Mouse (Mus musculus): ENCODE data around the gene Pdf.
"Not testable (repeated sequence)": the region's sequence is repeated elsewhere in the genome, so short reads cannot be mapped to it uniquely, and the experiment has no call there.

The Pdf gene

DNA sequence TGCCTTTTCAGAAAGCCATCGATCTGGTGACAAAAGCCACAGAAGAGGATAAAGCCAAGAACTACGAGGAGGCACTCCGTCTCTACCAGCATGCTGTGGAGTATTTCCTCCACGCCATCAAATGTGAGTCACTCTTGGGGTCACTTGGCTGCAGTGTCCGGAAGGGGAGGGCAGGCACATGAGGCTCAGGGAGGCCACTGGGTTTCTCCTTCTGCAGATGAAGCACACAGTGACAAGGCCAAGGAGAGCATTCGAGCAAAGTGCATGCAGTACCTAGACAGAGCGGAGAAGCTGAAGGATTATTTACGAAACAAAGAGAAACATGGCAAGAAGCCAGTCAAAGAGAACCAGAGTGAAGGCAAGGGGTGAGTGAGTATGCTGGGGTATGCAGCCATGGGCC, 11.8 kb downstream of the Pdf start:
- no peak for DNase-seq (ENCODE audit: low read depth, low spot score)

DNA sequence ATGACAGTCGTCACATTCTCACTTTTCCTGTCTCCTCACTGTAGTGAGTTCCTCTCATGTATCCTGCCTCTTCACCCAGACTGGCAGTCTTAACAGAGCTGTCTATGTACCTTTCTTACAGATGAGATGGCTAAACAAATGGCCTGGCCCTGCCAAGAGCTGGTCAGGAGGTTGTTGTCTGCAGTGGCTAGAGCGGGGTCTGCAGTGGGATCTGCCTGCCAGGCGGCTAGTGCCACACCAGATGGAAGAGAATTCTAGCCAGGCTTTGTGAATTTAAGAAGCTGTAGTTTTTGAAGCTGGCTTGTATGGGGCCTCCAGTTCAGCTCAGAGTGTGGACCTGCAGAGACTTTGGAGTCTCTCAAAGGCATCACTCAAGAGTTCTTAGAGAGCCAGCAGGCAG, 12.8 kb downstream of the Pdf start:
- no peak for DNase-seq (ENCODE audit: low read depth, low spot score)

DNA sequence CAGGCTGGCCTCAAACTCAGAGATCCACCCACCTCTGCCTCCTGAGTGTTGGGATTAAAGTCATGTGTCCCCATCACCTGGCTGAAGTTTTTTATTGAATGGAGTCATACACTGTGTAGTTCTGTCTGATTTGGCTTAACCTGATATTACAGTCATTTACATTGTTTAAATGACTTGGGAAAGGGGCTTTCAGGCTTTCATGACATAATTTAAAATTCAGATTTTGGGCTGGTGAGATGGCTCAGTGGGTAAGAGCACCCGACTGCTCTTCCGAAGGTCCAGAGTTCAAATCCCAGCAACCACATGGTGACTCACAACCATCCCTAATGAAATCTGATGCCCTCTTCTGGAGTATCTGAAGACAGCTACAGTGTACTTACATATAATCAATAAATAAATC, 14.8 kb downstream of the Pdf start:
- not testable (repeated sequence) for DNase-seq (ENCODE audit: low read depth, low spot score)

DNA sequence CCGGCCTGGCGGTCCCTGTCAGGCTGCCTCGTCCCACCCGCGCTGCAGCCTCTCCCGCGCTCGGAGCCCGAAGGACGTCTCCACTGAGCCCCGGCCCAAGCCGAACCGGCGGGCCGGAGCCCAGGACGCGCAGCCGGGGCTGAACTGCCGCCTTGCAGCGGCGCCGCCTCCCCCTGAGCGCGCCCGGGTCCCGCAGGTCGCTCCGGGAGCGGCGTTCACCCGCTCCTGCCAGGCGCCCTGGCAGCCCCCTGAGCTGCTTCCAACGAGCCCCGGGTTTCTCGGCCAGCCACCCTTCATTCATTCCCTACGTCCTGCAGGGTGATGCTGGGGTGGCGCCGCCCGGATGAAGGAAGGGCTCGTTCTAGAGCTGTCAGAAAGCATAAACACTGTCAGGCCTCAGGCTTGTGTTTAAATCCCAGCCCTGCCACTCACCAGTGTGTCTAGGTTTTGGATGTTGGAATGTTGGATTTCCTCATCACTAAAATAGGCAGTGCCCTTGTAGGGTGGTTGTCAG, 16.8 kb downstream of the Pdf start:
- peak; percentile 71 for DNase-seq (ENCODE audit: low read depth, low spot score)

DNA sequence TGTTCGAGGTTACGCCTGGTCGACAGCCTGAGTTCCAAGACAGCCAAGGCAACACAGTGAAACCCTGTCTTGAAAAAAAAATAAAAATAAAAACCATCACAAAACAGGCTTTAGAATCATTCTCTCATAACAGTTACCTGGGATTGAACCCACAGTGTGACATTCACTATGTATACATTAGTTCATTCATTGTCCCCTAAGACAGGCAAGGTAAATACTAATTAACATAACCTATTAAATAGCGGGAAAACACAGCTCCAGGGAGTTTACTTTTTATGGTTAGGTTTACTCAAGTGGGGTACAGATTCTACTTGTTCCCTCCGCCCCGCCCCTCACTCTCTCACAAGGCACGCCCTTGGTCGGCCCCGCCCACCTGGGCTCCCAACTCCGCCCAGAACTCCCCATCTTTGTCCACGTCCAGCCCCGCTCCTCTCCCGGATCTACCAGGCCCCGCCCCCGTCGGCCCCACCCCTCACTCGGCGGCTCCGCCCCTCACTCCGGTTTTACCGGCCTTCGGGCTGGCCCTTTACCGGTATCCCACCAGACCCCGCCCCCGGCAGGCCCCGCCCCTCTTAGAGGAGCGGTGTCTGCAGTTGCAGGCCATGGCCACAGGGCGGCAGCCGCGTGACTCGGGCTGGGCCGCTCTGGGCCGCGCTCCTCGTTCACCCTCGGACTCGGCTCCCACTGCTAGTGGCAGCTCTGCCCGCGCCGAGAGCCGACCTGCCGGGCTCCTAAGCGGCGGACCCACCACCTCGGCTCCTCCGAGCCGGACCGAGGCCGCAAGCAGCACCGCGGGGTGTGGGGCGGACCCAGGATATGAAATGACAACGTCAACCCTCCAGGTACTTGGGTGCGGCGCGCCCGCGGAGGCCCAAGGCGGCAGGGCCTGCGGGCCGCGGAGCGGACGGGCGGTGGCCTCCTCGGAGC, 17.5 kb downstream of the Pdf start, which contains the start of gene Vps4a:
Gene Vps4a, plus strand, starts transcription at position 573 of the 927 bp plus-strand sequence.
- peak; percentile 97 for DNase-seq (ENCODE audit: low read depth, low spot score)

DNA sequence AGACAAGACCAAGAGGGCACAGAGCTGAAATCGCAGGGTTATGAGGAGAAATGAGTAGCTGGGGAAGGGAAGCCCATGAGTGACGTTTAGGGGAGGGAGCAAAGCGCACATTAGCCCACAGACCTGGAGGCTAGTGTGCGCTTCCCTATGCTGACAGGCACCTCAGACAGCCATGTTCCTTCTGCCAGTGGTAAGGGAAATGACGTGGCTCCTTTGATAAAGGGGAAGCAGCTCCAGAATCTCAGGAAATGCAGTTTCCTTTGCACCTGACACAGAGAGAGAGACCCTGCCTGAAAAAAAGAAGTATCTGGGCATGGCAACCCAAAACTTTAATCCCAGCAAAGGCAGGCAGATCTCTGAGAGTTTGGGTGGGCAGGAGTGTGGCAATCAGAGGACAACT, 18.4 kb downstream of the Pdf start:
- DNase-seq (ENCODE audit: low read depth, low spot score): peak; percentile 26

DNA sequence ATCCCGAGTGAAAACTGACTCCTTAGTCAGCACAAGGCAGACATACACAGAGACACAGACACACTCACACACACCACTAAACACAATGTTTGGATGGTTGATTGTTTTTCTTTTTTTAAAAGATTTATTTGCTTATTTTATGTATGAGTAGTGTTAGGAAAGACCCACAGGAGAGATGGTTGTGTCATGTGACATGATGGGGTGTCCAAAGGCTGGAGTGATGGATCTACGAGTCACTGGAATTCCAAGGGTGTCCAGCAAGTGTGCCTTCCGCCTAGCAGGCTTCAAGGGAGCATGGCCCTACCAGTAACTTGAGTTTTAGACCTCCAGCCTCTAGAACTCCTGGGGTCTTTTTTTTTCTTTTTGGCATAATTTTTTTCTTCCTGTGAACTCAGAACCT, 19.1 kb downstream of the Pdf start:
- DNase-seq (ENCODE audit: low read depth, low spot score): no peak

DNA sequence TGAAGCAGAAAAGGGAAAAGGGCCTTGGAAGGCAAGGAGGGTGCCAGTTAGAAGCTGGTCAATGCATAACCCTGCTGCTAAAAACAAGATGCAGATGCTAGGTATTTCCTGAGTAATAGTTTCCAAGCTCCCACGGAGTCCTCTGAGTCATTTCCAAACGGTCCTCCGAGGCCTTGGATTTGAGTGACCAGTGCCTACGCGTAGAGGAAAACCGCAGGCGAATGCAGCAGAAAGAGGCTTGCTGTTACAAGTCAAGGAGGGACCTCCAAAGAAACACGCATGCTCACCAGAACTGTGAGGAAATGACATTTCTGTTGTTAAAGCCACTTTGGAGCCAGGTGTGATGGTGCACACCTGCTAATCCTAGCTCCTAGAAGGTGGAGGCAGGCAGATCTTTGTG, 24.9 kb downstream of the Pdf start:
- no peak for DNase-seq (ENCODE audit: low read depth, low spot score)

DNA sequence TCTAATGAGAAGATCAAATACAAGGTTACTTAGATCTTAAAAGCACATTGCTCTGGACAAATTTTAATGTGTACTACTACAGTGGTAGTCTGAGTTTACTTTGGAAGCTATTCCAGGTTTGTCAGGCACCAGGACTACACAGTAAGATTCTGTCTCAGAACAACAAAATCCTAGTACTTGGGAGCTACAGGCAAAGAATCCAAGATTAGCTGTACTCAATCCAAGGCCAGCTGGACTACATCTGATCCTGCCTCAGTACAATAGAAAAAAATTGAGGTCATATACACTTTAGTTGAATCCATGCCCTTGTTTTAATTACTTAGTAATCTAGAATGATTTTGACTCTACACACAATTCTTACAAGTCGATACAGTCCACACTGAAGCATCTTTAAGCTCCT, 33.5 kb downstream of the Pdf start:
- no peak for DNase-seq (ENCODE audit: low read depth, low spot score)

DNA sequence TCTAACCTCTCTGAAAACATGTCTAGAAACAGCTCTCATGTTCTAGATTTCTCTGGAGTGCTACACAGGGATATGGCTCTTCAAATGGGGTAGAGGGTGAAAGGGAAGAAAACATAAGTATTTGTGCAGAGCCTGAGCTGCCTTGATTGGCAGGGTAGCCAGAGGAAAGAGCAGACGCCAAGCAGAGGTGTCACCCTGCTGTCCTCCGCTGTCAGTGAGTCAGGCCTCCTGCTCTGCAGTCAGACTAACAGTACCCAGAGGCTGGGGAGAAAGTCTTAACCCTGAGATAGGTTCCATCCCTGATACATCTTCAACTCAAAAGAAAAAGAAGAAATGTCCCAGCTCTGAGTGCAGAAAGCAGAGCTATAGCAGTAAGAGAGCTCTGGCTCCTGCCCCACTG, 35.7 kb downstream of the Pdf start:
- DNase-seq (ENCODE audit: low read depth, low spot score): no peak

DNA sequence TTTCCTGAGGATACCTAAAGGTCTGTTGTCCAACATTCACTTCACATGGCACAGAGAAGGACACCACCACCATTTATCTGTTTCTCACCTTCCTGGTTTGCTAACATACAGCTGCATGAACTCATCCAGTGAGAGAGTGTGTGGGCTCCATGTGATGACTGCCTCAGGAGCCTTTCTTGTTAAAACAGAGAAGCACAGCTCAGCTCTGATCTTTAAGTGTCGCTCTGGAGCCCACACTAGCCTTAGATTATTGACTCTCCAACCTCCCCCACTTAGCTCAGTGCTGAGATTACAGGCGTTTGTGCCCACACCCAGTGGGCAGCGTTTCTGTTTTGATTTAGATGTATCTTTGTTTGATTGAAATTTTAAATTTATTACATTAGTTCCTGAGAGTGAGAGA, 40.6 kb downstream of the Pdf start:
- DNase-seq (ENCODE audit: low read depth, low spot score): no peak

DNA sequence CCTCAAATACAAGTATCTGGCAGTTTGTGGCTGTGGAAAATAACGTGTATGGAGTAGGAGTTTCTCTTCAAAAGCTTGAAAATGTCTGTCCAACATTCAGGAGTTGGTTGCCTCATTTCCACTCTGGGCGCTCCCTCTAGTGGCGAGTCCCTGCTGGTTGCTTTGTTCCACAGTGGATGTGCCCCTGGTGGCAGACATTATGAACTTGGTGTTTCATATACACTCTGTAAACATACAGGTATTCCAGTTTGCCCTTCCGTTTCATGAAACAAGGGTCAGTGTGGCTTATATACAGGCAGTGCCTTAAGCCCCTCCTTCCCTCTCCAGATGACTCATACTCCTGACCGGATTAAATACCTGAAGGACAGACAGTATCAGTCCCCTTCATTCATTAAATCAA, 45.9 kb downstream of the Pdf start:
- peak; percentile 87 for DNase-seq (ENCODE audit: low read depth, low spot score)

DNA sequence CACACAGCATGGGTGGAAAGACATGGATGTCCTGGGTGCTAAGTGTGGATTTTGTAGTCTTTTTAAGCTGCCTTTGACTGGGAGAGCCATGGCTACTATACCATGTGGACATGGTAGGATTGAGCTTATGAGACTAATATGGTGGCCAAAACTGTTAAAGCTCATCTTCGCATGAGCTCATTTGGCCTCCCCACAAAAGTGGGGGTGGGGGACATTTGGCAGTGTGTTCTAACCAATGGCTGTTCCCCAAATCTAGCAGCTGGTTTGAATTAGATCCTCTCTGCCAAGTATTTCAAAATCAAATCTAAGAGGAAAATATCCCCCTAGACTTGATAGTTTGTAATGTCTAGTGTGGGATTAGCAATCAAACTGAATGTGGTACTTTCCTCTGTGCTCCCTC, 49.3 kb downstream of the Pdf start:
- no peak for DNase-seq (ENCODE audit: low read depth, low spot score)

DNA sequence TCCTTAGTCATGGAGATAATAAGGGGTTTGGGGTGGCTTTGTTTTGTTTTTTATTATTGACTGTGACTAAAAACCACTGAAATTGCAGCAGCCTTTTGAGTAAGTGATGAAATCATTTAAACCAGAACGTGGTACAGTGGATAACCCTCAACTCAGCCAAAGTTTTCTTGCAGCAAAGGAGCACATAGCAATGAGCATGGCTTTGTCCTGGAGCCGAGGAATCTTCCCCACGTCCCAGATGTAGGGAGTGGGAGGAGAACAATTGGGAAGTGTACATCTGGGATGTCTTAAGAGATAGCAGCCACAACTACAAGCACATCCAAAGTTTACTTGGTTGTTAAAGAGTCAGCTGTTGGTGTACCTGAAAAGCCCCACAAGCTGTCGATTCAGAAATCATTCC, 51.0 kb downstream of the Pdf start:
- no peak for DNase-seq (ENCODE audit: low read depth, low spot score)

DNA sequence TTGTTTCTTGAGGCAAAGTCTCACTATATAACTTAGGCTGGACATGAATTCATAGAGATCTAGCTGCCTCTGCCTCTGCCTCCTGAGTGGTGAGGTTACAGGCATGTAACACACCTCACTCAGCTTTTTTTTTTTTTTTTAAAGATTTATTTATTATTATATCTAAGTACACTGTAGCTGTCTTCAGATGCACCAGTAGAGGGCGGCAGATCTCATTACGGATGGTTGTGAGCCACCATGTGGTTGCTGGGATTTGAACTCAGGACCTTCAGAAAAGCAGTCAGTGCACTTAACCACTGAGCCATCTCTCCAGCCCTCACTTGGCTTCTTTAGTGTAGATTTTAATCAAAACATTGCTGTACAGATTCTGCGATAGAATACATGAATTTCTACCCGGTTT, 52.1 kb downstream of the Pdf start:
- DNase-seq (ENCODE audit: low read depth, low spot score): peak; percentile 24
